Mouse (Mus musculus): Measurements from ENCODE around the gene Cdc42bpb.

The Cdc42bpb gene

DNA sequence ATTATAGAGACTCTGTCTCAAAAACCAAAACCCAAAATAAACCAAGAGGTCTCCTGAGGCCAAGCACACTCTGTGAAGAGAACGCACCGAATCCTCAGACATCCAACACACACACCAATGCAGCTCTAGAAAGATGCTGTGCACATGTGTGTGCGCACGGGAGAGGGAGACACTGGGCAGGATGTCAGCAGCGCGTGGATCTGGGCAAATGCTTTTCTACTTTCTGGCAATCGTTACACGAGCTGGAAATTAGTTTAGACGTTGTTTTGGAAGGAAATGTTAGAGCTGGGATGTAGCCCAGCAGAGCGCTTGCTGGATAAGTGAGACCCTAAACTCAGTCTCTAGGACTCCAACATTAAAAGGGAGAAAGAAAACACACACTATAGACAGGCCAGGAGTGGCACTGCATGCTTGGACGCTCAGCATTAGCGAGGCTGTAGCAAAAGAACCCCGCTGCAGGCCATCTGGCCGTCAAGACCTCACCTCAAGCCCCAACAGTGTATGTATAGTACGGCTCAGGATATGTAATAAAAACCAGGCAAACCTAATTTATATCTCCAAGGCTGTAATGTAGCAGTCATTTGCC, 44.4 kb downstream of the Cdc42bpb start:
- no peak for DNase-seq

DNA sequence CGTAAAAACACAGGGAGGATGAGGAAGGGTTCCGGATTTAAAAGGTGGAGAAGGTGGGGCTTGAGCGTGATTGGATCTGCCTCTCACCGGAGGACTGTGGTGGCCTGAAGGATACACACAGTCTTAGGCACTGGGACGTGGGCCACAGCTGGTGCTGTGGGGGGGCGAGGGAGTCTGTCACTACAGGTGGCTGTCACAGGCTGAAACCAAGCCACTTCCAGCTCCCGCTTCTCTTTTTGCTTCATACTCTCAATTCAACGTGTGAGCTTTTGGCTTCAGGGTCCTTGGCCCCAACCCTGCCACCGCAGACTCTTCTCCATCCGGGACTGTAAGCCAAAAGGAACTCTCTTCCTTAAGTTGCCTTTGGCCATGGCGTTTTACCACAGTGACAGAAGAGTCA, 45.1 kb downstream of the Cdc42bpb start:
- no peak for DNase-seq

DNA sequence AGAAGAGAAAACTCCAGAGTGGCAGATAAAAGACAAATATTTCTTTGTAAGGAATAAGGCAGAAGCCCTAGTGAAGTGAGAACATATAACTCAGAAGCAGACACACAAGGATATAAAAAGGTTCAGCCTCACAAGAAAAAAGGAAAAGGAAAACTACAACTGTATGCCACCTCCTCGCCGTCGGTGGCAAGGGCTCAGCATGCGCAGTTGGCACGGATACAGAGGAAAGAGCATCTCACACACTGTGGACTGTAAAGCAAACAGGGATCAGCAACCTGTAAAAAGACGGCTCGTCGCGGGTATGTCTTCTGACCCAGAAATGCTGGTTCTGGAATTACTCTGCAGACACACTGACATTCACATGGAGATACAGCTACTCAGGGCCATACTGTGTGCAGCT, 45.9 kb downstream of the Cdc42bpb start:
- DNase-seq = no peak

DNA sequence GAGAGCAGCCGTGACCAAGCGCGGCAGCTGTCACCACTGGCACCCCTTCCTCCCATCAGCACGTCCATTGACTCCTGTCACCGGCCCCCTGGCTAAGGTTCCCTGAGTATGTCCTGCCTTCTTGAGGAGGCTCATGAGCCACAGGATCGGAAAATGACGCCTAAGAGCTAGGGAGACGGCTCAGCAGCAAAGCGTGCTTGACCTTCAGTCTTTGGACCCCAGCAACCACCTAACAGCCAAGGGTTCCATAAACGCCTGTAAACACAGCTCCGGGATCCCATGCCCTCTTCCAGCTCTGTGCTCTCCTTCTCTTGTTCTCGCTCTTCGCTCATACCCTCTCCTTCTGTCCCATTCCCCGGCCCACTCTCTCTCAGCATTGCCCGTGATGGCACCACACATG, 48.2 kb downstream of the Cdc42bpb start:
- peak; percentile 50 to 56 for DNase-seq

DNA sequence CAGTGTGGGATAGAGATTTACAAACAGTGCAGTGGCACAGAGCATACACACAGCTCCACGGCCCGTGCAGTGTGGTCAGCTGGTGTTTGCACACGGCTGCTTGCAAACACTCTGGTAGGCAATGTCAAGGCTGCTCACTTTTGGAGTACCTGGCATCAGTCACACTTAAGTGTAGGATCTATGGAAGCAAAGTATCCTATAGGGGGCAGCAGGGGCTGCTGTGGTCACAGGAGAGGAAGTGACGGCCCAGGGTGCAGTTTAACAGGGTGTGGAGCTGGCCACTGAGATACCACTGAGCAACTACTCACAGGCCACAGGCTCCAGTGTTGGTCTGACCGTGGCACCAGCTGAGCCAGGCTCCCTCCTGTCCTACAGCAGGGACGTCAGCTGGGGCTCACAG, 49.2 kb downstream of the Cdc42bpb start:
- DNase-seq = no peak

DNA sequence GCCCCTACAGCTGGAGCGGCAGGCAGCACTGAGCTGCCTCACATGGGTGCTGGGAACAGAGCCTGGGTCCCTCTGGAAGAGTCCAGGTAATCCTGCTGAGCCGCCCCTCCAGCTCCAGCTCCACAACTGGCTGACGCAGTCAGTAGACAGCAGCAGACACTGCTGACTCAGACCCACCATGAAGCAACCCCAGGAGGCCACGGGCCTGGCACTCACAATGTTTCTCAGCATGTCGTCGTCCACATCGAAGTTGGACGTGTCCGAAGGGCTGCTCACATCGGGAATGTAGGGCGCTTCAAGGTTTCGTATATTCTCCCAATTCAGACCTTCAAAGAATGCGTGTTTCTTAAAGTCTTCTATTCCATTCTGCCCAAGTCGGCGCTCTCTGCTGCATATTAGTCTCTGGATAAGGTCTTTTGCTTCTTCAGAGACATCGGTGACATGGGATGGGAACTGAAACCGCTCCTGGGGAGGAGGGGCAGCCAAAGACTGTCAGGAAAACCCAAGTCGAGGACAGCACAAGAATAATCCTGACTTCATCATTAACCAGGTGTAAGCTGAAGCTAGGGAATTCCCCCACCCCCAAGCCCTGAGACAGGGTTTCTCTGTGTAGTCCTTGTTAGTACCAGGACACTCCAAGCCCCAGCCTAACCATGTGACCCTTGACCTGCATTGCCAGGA, 51.6 kb downstream of the Cdc42bpb start:
- no peak for DNase-seq

DNA sequence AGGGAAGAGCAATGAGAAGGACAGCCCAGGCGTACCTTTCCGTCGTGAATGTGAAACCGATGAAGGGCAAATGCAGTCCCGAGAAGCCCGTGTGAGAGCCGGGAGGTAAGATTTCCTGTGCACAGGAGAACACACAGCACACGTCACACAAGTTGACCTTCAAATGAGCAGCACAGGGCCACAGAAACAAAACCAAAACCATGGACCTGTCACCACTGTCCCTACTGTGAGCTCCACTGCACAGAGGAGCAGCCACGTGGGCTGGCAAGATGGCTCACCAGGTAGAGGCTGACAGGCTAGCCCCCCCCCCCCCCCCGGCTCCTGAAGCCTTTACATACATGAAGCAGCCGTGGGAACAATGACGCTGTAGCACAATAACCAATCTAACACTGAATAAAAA, 52.6 kb downstream of the Cdc42bpb start:
- no peak for DNase-seq

DNA sequence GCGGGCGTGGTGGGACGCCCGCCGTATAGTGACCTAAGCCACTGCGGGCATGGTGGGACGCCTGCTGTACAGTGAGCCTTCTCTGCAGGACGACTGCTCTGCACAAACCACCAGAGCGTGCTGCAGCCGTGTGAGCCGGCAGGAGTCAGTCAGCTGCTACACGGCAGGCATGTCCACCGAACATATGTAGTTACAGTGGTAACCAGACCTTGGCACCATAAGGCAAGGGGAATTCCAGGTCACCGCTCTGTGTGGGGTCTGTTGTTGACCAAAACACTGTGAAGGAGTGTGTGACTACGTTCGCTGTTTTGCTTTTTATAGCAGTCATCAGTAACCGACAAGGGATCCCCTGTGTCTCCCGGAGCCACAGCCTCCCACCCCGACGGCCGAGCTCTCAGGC, 53.0 kb downstream of the Cdc42bpb start:
- no peak for DNase-seq

DNA sequence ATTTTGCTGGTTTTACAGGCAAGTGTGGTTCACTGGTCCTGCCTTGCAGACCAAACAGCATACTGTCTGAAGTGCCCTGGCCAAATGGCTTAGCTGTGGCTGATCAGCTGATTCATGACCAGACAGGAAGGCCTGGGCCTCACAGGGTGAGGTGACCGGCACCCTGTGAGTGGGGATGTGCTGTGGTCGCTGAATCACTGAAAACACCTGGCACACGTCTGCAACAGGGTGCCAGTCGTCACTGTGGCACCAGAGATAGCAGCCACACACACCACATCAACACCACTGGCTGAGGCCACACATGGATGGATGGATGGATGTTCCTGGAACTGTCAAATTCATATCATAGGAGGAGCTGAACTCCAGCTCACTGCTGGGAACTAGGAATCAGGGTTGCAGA, 54.1 kb downstream of the Cdc42bpb start:
- DNase-seq = no peak

DNA sequence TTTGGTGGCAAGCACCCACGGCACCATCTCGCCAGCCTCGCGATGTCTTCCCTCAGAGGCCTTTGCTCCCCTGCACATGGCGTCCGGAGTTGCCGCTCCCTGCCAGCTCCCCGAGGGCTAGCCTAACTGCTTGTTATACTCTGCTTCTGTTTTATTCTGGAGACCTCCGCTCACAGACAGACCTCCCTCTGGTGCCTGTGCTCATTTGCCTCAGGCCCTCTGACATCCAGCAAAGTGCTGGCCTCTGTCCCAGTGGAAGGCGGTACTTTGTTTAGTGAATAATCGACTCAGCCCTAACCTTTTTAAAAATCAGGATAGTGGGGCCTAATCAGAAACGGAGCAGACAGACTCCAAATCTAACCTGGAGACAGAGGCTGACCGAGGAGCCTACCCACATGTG, 55.7 kb downstream of the Cdc42bpb start:
- peak in 1 of 2 experiments; percentile 49 for DNase-seq

DNA sequence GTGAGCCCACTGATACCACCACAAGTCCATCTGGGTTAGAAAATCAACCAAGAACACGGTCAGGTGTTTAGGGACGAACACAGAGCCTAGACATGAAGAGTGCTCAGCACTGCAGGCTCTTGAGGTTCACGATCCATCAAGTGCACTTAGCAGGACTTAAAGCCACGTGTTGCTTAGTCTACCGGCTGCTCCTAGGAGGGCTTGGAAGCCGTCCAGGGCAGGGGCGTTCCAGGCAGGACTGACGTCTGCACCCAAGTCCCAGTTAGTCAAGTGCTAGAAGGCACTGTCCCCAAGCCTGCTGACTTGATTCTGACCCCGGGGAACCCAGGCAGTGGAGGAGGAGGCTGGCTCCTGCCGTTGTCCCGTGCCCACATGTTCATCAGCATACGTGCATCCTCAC, 57.0 kb downstream of the Cdc42bpb start:
- no peak for DNase-seq

DNA sequence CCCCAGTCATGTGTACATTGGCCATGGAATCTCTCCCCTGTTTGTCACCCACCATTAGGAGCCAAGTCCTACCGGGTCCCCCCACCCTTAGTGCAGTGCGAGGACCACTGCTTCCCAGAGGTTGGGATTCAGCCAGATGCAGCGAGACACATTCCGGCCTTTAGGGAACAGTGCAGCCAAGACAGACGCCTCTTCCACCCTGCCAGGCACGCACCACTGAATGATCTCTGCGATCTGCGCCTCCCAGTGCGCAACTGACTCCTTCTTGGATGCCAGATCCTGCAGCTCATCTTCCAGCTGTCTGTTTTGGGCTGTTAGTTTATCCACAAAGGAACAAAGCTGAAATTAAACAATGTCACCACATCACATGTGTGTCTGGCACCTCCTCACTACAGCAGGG, 59.8 kb downstream of the Cdc42bpb start:
- no peak for DNase-seq

DNA sequence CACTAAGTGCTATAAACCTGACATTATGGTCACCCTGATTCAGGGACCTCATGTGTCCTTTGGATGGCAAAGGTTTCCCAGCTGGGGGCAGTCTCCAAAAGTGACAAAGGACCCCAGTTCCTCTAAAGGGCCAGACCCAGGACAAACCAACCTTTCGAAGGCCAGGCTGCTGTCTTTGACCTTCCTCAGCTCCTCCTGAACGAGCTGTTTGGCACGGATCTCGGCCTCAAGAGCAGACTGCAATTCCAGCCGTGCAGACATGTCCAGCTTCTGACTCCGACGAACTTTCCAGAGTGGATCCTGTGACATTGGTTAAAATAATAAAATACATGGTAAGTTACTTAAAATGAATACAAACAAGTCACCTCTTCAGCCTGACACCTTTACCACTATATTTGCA, 63.2 kb downstream of the Cdc42bpb start:
- DNase-seq = no peak

DNA sequence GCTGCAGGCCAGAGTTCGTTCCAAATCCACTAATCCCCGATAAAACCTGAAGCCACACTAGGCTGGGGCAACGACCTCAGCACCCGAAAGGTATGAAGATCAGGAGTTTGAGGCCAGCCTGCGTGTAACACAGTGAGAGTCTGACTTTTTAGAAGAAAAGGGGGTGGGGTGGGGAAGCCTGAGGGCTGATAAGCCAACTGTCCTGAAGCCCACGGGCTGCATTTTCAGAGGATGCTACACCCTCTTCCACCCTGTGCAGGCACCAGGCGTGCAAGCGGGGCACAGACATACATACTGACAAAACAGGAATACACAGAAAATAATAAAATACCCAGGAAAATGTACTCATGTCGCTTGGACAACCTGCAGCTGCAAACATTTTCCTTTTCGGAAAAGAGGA, 65.7 kb downstream of the Cdc42bpb start:
- DNase-seq = no peak

DNA sequence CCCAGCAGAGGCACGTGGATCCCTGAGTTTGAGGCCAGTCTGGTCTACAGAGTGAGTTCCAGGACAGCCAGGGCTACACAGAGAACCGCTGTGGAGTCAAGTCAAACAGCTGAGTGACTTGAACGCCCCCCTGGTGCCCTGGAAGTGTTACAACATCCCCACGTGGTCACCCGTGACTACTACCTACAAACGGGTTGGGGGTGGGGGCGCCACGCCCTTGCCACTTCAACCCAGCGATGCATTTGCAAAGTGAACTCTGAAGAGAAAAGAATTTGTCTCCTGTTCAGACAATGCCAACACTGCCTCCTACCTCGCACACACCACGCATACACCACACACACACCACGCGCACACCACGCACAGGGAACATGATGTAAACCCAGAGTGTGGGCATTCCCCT, 67.6 kb downstream of the Cdc42bpb start:
- no peak for DNase-seq

DNA sequence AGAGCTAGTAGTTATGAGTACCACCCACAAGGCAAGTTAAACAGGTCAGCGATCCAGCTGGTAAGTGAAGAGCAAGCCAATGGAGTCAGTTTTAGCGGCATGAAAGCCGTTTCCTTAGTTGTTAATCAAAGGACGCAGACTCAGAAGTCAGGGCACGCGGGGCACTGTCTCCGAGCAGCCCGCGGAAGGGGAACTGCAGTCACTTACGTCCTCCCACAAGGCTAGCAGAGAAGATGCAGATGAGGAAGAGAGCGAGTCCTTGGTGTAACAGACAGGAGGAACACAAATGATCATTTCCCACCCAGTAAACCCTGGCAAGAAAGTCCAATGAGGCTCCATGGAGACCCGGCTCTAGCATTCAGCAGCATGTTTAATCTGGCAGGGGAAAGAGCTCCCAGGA, 68.3 kb downstream of the Cdc42bpb start:
- no peak for DNase-seq

DNA sequence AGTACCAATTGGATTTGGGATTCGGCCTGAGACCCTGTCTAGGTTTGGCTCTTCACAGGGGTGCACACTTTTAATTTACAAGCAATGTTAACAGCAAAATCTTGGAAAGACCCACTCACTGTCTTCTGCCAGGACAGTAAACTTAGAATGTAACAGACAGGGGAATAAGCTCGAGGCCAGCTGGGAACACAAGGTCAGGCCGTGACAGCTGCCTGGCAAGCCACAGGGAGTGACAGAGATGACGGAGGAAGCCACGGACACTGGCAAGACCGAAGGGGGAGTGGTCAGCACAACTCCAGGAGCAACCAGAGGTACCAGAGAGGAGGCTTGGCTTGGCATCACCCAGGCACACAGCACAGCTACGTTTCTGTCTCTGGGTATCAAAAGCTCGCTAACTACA, 70.7 kb downstream of the Cdc42bpb start:
- no peak for DNase-seq

DNA sequence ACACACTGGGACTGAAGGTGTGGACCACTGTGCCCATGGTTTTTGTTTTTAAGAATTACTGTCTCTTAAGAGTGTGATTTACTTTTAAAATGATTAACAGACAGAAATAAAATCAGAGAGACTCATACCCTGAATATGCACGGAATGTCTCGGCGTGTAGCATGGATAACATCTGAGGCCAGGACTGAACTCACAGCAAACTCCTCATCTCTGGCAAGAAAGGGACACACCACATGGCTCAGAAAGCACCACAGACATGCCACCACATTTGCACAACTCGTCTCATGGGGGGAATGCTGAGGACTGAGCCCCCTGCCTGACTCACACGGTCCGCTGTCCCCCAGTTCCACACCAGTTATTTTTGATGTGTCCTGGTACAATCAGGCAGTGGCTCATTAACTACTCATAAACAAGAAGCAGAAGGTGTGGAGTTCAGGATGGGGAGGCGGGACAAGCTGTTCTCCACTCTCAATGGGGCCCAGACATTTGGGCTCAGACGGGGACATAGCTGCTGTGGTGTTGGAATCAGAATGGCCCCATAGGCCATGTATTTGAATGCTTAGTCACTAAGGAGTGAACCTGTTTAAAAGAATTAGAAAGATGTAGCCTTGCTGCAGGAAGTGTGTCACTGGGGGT, 73.7 kb downstream of the Cdc42bpb start:
- DNase-seq = no peak

DNA sequence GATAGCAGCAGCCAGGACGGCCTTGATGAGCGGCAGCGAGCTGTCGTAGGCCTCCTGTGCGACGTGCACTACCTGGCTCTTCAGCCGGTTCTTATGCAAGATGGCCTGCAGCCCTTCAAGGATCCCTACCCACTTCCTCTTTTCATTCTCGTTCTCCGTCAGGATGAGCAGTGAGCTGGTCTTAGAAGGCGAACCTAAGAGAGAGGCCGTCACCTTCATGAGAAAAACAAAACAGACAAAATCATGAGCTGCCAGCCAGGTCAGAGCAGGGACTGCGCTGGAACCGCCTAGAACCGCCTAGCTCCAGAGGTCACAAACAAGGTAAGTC, 75.5 kb downstream of the Cdc42bpb start:
- DNase-seq = no peak

DNA sequence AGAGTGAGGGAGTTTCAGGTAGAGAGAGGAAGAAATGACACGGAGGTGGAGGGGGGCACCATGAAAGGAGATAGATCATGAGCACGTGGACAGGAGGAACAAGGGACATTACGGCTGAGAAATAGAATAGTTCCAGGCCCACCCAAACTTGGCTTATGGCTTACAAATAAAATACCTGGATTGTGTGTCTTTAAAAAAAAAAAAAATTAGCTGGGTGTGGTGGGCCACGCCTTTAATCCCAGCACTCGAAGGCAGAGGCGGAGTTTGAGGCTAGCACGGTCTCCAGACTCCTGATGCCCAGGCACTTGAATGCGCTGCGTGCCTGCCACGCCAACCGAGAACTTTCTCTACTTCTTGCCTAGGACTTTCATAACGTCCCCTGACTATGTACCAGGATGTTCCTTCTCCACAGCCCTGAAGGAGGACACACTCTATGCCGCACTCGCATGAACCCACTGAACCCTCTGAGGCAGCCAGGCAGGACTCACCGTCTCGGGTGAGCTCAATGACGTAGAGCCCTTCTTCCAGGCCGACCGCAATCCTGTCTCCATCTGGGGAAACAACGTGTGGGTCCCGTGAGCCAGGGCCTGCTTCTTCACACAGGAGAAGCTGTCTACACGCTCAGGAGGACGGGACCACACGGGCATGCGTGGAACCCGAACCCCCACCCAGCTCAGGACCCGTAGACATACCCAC, 76.0 kb downstream of the Cdc42bpb start:
- DNase-seq = no peak

DNA sequence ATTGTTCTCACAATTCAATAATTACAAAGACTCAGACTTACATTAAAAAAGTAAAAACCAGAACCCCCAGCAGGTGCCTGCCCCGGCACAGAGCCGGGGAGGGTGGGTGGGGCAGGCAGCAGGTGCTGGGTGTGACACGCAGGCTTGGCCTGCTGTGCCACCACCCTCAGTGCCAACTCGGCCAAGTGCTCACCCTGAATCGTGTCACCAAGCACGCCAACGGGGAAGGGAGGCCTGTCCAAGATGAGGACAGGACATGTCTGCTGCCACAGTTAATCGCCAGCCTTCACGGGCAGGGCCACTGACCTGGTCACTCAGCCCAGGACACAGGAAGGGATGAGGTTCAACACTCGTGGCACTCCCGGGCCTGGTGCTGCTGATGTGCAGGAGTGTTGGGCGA, 84.5 kb downstream of the Cdc42bpb start:
- no peak for DNase-seq

DNA sequence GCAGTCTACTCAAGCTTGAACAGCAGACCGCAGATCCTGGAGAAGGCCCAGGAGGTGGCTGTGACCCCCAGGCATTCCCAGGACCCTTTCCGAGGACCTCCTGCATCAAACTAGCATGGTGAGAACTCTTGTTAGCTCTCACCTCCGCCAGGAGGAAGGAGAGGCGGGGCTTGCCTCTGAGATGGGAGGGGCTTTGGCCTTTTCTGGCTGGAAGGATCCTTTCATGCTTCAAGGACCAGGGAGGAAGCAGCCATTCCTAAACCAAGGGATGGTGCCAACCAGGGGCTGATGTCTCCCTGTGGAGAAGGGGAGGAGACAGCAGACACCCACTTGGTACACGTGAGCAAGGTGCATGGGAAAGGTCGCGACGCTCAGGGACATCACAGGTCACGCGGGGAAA, 93.0 kb downstream of the Cdc42bpb start:
- peak in 1 of 2 experiments; percentile 24 for DNase-seq

DNA sequence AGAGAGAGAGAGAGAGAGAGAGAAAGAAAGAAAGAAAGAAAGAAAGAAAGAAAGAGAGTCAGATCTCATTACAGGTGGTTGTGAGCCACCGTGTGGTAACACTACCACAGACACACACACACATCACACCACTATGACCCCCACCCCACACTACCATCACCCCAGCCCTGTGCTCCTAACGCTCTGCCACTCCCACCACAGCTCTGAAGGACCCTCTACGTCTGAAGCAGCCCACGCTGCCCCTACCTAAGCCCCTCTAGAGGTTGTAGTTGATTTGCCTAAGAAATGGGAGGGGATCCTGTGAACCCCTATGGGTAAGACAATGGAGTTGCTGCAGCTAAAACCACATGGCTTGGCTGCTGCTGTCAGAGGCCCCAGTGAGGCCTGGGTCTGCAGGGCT, 93.9 kb downstream of the Cdc42bpb start:
- no peak for DNase-seq

DNA sequence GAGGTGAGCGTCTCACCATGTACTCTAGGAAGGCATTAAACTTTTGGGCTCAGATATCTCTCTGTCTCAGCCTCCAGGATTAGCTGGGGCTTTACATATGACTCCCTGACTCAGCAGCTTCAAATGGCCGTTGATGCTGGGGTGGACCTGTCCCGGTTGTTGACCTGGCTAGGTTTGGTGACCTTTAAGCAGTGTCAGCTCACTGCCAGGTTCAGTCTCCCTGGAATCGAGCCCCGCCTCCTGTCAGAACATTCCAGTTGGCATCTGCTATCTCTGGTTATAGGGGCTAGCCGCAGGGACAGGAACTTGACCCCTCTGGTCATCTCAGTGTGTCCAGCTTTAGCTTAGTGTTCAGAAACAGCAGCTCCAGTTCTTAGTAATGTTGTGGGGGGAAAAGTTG, 101.1 kb downstream of the Cdc42bpb start:
- peak; percentile 35 to 38 for DNase-seq

Data from kidney, adult 8-10 months (tissue).